Mouse (Mus musculus) layer of hippocampus, postnatal 25 days (tissue): Measurements from ENCODE around the gene S100a11. TPM values are rescaled to one million over a fixed set of nuclear protein-coding genes. Genes with fewer than 3 reads are reported as not detected.
"Not testable (repeated sequence)": the region's sequence is repeated elsewhere in the genome, so short reads cannot be mapped to it uniquely, and the experiment has no call there.

Experiments used
- DNase-seq, 2 experiments: peaks; one replicate each; pipeline ENCODE4 v3.0.0; 2022; ENCODE audit warnings: mixed read lengths in 2 of 2, low spot score in 1 of 2; ENCODE audit errors: extremely low spot score in 1 of 2
- total RNA-seq, 2 experiments: library from RNA; stranded (reverse); gene quantifications; 2 replicates each; pipeline ENCODE4 v1.2.3; 2021

S100a11 gene
- 1 to 10 TPM; 6.1 to 8.5 TPM for total RNA-seq

- DNase-seq: peak in 1 of 2 experiments; percentile 9
Measured at GRCm38 (mm10) chr3:93520330-93521193, at the start of gene S100a11. TSS of gene S100a11 (plus strand) at chr3:93520488.

DNA sequence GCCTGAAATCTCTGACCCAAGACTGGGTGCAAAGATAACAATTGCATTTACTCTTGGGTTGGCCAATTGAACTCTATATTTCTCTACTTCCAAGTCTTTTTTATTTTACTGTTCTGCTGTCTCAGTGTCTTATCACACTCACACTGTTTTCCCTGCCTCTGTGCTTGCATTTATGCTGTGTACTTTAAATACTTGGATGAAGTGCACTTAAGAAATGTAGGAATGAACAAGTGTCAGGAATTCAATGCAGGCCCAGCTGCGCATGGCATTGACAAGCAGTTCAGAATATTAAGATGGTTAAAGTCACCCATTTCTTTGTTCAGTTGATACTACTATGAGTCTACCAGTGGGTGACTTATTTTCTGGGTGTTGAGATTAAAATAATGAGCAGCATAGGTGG lies 40.2 kb upstream of the S100a11 start:
- no peak for DNase-seq

- no peak for DNase-seq
Measured at GRCm38 (mm10) chr3:93481982-93482616, 38.2 kb upstream of the S100a11 start.

DNA sequence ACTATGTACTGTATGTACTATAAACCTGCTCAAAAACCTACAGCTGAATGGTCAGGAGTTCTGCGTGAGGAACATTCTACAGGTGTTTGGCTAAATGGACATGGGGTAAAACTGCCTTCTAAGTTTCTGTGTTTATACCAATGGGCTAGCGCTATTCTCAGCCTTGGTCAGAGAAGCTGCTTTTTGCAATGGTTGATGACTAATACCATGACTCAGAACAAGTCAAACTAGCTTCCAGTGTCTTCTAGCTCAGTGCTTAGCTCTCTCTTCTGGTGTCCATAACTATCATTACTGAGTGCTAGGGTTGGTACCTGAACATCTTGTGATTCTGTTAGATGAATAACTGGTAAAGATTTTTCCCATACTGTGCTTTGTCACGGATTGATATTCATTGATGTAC lies 34.7 kb upstream of the S100a11 start:
- DNase-seq: no peak

- DNase-seq: no peak
Measured at GRCm38 (mm10) chr3:93488541-93488940, 31.7 kb upstream of the S100a11 start.

DNA sequence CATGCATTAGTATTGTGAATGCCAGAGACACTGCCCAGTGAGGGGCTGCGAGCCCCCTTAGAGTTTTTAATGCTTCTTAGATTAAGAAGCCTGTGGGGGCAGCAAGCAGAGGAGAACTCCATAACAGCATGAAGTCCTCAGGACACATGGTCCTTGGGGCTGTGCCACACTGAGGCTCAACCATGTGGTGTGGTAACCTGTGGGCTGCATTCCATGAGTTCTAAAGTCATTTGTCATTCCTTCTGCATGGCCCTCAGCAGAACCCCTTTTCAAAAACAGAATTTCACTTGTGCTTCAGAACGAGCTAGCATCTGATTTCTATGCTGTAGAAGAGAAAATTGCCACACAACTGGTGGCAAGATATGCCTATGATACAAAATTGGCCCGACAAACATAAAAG lies 28.1 kb upstream of the S100a11 start:
- DNase-seq: no peak

DNA sequence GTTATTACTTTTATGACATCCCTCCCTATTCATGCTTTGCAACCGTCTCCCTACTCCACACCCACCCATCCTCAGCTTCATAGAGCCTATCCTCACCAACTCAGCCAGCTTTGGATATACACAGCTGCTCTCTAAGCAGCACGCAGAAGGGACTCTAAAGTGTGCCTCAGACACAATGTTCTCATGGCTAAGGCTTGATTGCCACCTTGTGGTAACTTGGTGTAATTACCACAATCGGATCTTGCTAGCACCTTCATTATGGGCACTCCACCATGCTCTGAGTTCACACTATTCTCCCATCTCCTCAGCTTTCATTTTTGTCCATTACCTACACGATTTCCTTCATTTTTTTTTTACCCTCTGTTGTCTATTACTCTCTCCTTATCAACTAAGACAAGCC lies 26.3 kb upstream of the S100a11 start:
- peak; percentile 19 to 21 for DNase-seq

DNA sequence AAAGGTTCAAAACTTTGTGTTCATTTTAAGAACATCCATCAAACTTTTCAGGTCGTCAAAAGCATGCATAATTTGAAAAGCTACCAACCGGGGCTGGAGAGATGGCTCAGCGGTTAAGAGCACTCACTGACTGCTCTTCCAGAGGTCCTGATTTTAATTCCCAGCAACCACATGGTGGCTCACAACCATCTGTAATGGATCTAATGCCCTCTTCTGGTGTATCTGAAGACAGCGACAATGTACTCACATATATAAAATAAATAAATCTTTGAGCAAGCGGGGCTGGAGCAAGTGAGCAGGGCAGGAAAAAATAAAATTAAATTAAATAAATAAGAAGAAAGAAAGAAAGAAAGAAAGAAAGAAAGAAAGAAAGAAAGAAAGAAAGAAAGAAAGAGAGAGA lies 25.5 kb upstream of the S100a11 start:
- DNase-seq: not testable (repeated sequence)

DNA sequence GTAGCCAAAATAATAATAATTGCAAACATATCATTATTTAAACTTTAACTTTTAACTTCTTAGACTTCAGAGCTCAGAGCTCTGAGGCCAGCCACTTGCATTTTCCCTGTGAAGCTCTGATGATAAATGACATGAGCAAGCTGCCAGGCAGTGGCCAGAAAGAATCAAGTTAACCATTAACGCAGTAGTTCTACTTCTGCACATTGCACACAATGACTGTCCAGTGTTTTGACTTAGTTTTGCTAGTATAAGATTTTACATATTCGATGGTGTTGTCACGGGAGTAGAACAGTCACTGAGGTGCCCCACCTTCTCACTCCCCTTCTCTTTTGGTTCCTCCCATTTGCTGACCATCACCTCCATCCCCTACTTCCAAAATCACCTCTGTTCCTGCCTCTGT lies 23.2 kb upstream of the S100a11 start:
- no peak for DNase-seq

GRCm38 (mm10) chr3:93499129-93499528 lies 21.2 kb upstream of the S100a11 start:
- no peak for DNase-seq

- no peak for DNase-seq
Measured at GRCm38 (mm10) chr3:93504536-93505189, 15.6 kb upstream of the S100a11 start.

DNA sequence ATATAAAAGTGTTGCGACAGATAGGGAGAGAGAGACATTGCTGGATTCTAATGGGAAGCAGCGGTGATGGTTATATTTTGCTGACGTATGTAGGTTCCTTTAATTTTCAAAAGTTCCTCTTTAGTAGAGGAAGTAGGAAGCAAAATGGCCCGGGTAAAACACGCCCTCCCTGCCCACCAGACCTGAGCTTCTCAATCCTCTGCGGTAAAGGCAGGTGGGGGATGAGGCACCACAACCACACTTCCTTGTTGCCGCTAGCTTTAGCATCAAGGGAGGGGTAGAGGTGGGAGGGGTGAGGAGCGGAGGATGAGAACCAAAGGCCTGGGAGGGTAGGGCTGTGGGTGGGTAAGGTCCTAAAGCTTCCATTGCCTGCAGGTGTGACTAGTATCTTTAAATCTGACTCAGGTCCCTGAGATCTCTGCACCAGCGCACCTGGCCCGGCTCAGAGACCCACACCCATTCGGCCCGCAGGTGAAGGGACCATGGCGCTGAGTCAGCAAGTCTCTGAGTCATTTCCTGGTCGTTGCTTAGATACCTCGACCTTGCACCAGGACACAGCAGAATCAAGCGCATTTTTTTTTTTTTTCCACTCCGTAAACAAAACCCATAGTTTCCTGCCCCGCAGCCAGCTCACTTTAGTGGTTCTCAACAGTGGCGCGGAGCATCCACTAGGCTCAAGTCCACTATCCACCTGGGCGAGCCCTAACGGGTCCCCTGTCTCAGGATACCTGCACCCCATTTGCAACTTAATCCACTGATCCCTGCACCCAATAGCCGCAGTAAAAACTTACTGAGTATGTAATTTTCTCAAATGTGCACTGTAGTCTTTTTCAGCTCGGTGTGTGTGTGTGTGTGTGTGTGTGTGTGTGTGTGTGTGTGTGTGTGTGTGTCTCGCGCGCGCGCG lies 14.1 kb upstream of the S100a11 start:
- DNase-seq: no peak

- DNase-seq: no peak
Measured at GRCm38 (mm10) chr3:93506881-93507325, 13.4 kb upstream of the S100a11 start.

DNA sequence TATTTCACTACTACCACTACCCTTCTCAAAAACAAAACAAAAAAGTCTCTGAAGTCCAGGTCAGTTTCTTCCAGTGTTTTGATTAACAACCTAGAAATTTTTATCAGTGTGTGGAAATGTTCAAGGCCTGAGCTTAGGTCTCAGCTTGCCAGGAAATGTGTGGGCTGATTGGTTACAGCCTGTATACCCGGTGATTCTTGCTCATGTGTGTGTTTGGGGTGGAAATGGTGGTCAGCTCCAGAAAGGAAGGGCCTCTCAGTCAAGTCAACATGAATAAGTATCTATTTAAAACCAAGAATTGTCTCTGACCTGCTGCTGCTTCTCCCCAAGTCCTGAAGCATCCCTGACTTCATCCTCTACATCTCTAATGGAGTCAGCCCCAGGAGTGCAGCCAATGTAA lies 11.0 kb upstream of the S100a11 start:
- DNase-seq: no peak

DNA sequence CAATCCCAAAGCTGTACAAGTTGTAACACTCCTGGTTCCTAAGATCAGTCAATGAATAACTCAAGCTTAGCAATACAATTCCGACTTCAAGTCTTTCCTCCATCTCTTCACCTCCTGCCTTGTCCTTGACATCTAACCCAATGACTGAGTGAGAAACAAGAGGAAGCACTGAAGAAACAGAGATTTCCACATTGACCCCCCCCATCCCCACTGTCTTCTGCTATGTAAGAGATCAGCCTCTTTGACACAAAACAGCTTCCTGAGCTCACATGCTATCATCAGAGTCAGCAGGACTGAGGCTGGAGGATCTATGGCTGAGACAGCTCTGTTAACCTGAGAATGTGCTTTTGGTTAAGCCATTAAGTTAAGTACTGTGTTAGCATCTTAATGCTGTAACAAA lies 9.3 kb upstream of the S100a11 start:
- DNase-seq: no peak

DNA sequence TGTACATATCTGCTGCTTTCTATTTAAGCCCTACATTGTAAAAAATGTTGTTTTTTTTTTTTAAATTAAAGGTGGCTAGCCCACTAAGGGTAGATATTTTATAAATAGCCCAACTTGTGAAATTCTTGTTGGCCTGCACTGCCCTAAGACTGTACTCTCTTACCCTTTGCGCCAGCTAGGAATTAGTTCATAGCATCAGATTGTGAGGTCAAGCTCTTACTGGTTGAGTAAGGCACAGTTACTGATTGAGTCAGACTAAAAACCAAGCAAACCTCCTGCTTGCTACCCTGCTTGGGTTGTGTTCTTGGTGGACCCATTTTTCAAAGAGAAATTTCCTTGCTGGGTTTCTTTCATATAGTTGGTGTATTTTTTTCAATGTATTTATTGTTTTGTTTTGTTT lies 8.5 kb upstream of the S100a11 start:
- no peak for DNase-seq

- no peak for DNase-seq
Measured at GRCm38 (mm10) chr3:93512386-93513101, 7.7 kb upstream of the S100a11 start.

GRCm38 (mm10) chr3:93514628-93515027 lies 5.7 kb upstream of the S100a11 start:
- DNase-seq: no peak

- DNase-seq: no peak
Measured at GRCm38 (mm10) chr3:93517343-93517742, 2.9 kb upstream of the S100a11 start.

DNA sequence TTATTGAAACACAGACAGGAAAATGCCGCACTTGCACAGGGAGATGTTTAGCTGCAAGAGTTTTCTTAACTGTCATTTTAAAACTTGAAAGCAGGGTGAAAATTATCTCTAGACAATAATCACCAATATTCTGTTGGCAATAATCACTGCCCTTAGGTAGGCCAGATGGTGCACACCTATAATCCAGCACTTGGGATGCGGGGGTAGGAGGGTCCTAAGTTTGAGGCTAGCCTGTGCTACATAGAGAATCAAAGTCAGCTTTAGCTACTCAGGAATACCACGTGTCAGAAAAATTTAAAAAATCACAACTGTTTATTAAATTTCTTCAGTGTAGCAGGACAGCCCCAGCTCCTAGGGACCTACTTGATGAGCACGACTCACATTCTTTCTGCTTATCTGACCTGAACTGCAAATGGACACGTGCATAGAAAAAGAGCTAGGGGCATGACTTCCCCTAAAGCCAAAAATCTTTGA lies 395 bp upstream of the S100a11 start:
- DNase-seq: no peak
